Mouse (Mus musculus): Measurements from ENCODE around the gene Zcwpw1. TPM values are rescaled to one million over a fixed set of nuclear protein-coding genes. Genes with fewer than 3 reads are reported as not detected.

The Zcwpw1 gene
- polyA plus RNA-seq, 1 experiment from 2014 or later = 11.4 TPM

GRCm38 (mm10) chr5:137751988-137752387, 35.6 kb upstream of the Zcwpw1 start:
- no peaks in the 10 kb centered on the region for H3K9me3 ChIP-seq (ENCODE audit: control insufficient read depth, low read length)
- H3K4me1 ChIP-seq (ENCODE audit: control insufficient read depth, insufficient read depth, low read length) = peaks cover 17% of the 10 kb centered on the region
- no peak overlapping the region for H3K27ac ChIP-seq (ENCODE audit: low read depth, low read length)
- H3K9ac ChIP-seq (ENCODE audit: low read length) = no peak overlapping the region
- no peak for ATAC-seq (ENCODE audit: low FRiP score)
- no peak overlapping the region for H3K4me3 ChIP-seq (ENCODE audit: low read depth, low read length)
- DNase-seq (ENCODE audit: low spot score, missing footprints) = no peak
- no peaks in the 10 kb centered on the region for H3K27me3 ChIP-seq (ENCODE audit: control insufficient read depth, insufficient read depth, low read length)
- H3K4me2 ChIP-seq = no peak overlapping the region
- H3K36me3 ChIP-seq (ENCODE audit: control insufficient read depth, insufficient read depth, low read length) = peaks cover 2% of the 10 kb centered on the region; the same call in 1 of the 2 replicates
- 94% methylated on average over 6 of the region's 6 CpGs for WGBS

GRCm38 (mm10) chr5:137753111-137753832, 34.3 kb upstream of the Zcwpw1 start:
- peaks cover 5% of the 10 kb centered on the region for H3K4me1 ChIP-seq (ENCODE audit: control insufficient read depth, insufficient read depth, low read length)
- H3K9me3 ChIP-seq (ENCODE audit: control insufficient read depth, low read length) = no peaks in the 10 kb centered on the region
- no peak overlapping the region for H3K27ac ChIP-seq (ENCODE audit: low read depth, low read length)
- WGBS = 90% methylated on average over 13 of the region's 13 CpGs
- H3K4me2 ChIP-seq = no peak overlapping the region
- no peak for DNase-seq (ENCODE audit: low spot score, missing footprints)
- ATAC-seq (ENCODE audit: low FRiP score) = no peak
- H3K9ac ChIP-seq (ENCODE audit: low read length) = no peak overlapping the region
- peaks cover 5% of the 10 kb centered on the region for H3K36me3 ChIP-seq (ENCODE audit: control insufficient read depth, insufficient read depth, low read length)
- no peak overlapping the region for H3K4me3 ChIP-seq (ENCODE audit: low read depth, low read length)
- H3K27me3 ChIP-seq (ENCODE audit: control insufficient read depth, insufficient read depth, low read length) = no peaks in the 10 kb centered on the region

GRCm38 (mm10) chr5:137755425-137755824, 32.2 kb upstream of the Zcwpw1 start:
- DNase-seq (ENCODE audit: low spot score, missing footprints) = no peak
- H3K9me3 ChIP-seq (ENCODE audit: control insufficient read depth, low read length) = no peaks in the 10 kb centered on the region
- no peak overlapping the region for H3K4me3 ChIP-seq (ENCODE audit: low read depth, low read length)
- WGBS = 87% methylated on average over 5 of the region's 5 CpGs
- no peak for ATAC-seq (ENCODE audit: low FRiP score)
- H3K36me3 ChIP-seq (ENCODE audit: control insufficient read depth, insufficient read depth, low read length) = peaks cover 10% of the 10 kb centered on the region
- no peaks in the 10 kb centered on the region for H3K27me3 ChIP-seq (ENCODE audit: control insufficient read depth, insufficient read depth, low read length)
- no peak overlapping the region for H3K27ac ChIP-seq (ENCODE audit: low read depth, low read length)
- H3K9ac ChIP-seq (ENCODE audit: low read length) = 0 out of 2 replicates have a peak overlapping the region, but pooled peaks have one; percentile 5
- no peaks in the 10 kb centered on the region for H3K4me1 ChIP-seq (ENCODE audit: control insufficient read depth, insufficient read depth, low read length)
- H3K4me2 ChIP-seq = no peak overlapping the region

- H3K9me3 ChIP-seq (ENCODE audit: control insufficient read depth, low read length) = no peaks in the 10 kb centered on the region
- no peak overlapping the region for H3K4me3 ChIP-seq (ENCODE audit: low read depth, low read length)
- ATAC-seq (ENCODE audit: low FRiP score) = no peak
- H3K4me2 ChIP-seq = no peak overlapping the region
- DNase-seq (ENCODE audit: low spot score, missing footprints) = no peak
- no peak overlapping the region for H3K27ac ChIP-seq (ENCODE audit: low read depth, low read length)
- H3K36me3 ChIP-seq (ENCODE audit: control insufficient read depth, insufficient read depth, low read length) = peaks cover 10% of the 10 kb centered on the region
- H3K4me1 ChIP-seq (ENCODE audit: control insufficient read depth, insufficient read depth, low read length) = no peaks in the 10 kb centered on the region
- no peaks in the 10 kb centered on the region for H3K27me3 ChIP-seq (ENCODE audit: control insufficient read depth, insufficient read depth, low read length)
- H3K9ac ChIP-seq (ENCODE audit: low read length) = no peak overlapping the region
- WGBS = 75% methylated on average over 3 of the region's 3 CpGs
These were observed 31.5 kb upstream of the Zcwpw1 start for GRCm38 (mm10) chr5:137756106-137756505.

- peak; percentile 63; the same call in 1 of the 2 replicates for ATAC-seq (ENCODE audit: low FRiP score)
- no peaks in the 10 kb centered on the region for H3K9me3 ChIP-seq (ENCODE audit: control insufficient read depth, low read length)
- 46% methylated on average over 10 of the region's 10 CpGs for WGBS
- no peaks in the 10 kb centered on the region for H3K4me1 ChIP-seq (ENCODE audit: control insufficient read depth, insufficient read depth, low read length)
- DNase-seq (ENCODE audit: low spot score, missing footprints) = peak; percentile 99
- H3K9ac ChIP-seq (ENCODE audit: low read length) = no peak overlapping the region
- H3K4me3 ChIP-seq (ENCODE audit: low read depth, low read length) = no peak overlapping the region
- H3K27me3 ChIP-seq (ENCODE audit: control insufficient read depth, insufficient read depth, low read length) = no peaks in the 10 kb centered on the region
- H3K27ac ChIP-seq (ENCODE audit: low read depth, low read length) = no peak overlapping the region
- no peak overlapping the region for H3K4me2 ChIP-seq
- H3K36me3 ChIP-seq (ENCODE audit: control insufficient read depth, insufficient read depth, low read length) = peaks cover 8% of the 10 kb centered on the region
These were observed 30.5 kb upstream of the Zcwpw1 start for GRCm38 (mm10) chr5:137756882-137757661.

- Histone ChIP-seq H3K9me3 (ENCODE audit: control insufficient read depth, low read length) (no peaks in the 10 kb centered on the region), H3K4me1 (ENCODE audit: control insufficient read depth, insufficient read depth, low read length) (no peaks in the 10 kb centered on the region), H3K4me3 (ENCODE audit: low read depth, low read length) (no peak overlapping the region), H3K4me2 (no peak overlapping the region), H3K27me3 (ENCODE audit: control insufficient read depth, insufficient read depth, low read length) (no peaks in the 10 kb centered on the region), H3K36me3 (ENCODE audit: control insufficient read depth, insufficient read depth, low read length) (peaks cover 8% of the 10 kb centered on the region), H3K27ac (ENCODE audit: low read depth, low read length) (no peak overlapping the region), H3K9ac (ENCODE audit: low read length) (no peak overlapping the region)
- no peak for ATAC-seq (ENCODE audit: low FRiP score)
- DNase-seq (ENCODE audit: low spot score, missing footprints) = no peak
- WGBS = 93% methylated on average over 6 of the region's 6 CpGs
These were observed 29.7 kb upstream of the Zcwpw1 start for GRCm38 (mm10) chr5:137757887-137758286.

- Histone ChIP-seq H3K9ac (ENCODE audit: low read length) (no peak overlapping the region), H3K27me3 (ENCODE audit: control insufficient read depth, insufficient read depth, low read length) (no peaks in the 10 kb centered on the region), H3K36me3 (ENCODE audit: control insufficient read depth, insufficient read depth, low read length) (peaks cover 8% of the 10 kb centered on the region), H3K4me2 (no peak overlapping the region), H3K9me3 (ENCODE audit: control insufficient read depth, low read length) (no peaks in the 10 kb centered on the region), H3K4me1 (ENCODE audit: control insufficient read depth, insufficient read depth, low read length) (no peaks in the 10 kb centered on the region), H3K27ac (ENCODE audit: low read depth, low read length) (no peak overlapping the region), H3K4me3 (ENCODE audit: low read depth, low read length) (no peak overlapping the region)
- WGBS = 90% methylated on average over 19 of the region's 19 CpGs
- no peak for ATAC-seq (ENCODE audit: low FRiP score)
- no peak for DNase-seq (ENCODE audit: low spot score, missing footprints)
These were observed 28.6 kb upstream of the Zcwpw1 start for GRCm38 (mm10) chr5:137758921-137759534.

GRCm38 (mm10) chr5:137759971-137760412, 27.6 kb upstream of the Zcwpw1 start:
- Histone ChIP-seq H3K36me3 (ENCODE audit: control insufficient read depth, insufficient read depth, low read length) (peaks cover 8% of the 10 kb centered on the region), H3K4me2 (no peak overlapping the region), H3K9me3 (ENCODE audit: control insufficient read depth, low read length) (no peaks in the 10 kb centered on the region), H3K27ac (ENCODE audit: low read depth, low read length) (no peak overlapping the region), H3K4me3 (ENCODE audit: low read depth, low read length) (no peak overlapping the region), H3K9ac (ENCODE audit: low read length) (no peak overlapping the region), H3K4me1 (ENCODE audit: control insufficient read depth, insufficient read depth, low read length) (no peaks in the 10 kb centered on the region), H3K27me3 (ENCODE audit: control insufficient read depth, insufficient read depth, low read length) (no peaks in the 10 kb centered on the region)
- DNase-seq (ENCODE audit: low spot score, missing footprints) (peak; percentile 94), ATAC-seq (ENCODE audit: low FRiP score) (0 out of 2 replicates have a peak, but pooled peaks have one; percentile 49)
- 26% methylated on average over 4 of the region's 4 CpGs for WGBS
